Mouse (Mus musculus) right cerebral cortex, postnatal 4 days (tissue): ENCODE results near the gene Slc52a3.
A peak's percentile ranks its signal among the peaks of the same experiment; 100 is the strongest.
"Not testable (repeated sequence)": the region's sequence is repeated elsewhere in the genome, so short reads cannot be mapped to it uniquely, and the experiment has no call there.

Experiments
- DNase-seq: peaks from one replicate; pipeline ENCODE4 v3.0.0-alpha.2; 2022

Slc52a3 gene

DNA sequence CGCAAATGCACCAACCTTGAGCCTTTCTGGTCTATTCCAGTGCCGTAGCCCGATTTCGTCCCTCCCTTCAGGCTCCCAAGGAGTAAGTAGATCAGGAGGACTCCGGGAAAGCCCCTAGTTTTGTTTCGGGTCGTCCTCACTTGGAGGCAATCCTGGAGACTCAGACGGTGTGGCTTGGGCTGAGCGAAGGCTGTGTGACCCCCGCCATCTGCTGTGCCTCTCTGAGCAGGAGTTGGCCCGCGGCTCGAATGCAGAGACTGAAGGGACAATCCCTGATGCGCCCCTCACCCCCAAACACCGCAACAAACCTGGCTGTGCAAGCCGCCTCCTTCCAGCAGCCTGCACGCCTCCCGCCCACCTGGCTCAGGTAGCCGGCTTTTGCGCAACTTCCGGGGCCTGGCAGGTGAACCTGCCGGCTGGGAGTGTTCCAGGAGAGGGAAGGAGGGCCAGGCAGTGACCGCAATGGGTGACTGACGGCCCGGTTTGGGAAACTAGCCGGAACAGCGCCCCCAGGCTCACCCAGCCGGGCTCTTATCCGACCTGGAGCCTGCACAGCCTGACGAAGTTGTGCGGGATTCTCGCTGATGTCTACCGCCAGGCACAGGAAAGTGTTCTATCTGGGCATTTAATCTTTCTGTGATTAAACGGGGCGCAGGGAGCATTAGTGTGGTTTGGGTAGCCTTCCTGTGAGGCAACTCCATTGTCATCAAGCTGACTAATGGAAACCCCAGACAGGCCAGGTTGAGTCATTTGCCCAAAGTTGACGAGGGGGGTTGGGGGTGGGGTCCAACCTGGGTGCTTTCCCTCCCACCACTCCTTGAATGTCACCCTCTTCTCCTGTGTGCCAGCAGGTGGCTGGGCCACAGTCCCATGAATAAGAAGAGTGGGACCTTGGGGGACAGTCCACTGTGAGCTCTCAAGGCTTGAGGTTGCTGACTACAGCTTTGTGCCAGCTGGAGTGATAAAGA is 22.4 kb upstream of the Slc52a3 start:
- DNase-seq, result no peak

DNA sequence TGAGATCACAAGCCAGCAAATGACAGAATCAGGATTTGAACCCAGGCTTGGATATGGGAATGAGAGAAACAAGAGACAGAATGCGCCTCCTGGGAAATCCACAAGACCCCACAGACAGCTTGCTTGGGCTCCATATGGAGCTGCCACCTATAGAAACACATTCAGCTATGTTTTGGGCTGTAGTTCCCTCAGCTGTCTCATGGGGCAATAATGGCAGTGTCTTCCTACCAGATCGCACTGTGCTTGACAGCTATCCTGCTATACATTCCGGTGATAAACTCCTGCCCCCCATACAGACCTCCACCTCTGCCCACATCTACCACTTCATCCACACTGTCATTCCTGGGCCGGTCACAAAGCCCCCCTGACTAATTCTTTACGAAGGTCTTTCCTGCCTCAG is 21.0 kb upstream of the Slc52a3 start:
- DNase-seq, result no peak

GRCm38 (mm10) chr2:151976067-151976466 is 20.2 kb upstream of the Slc52a3 start:
- DNase-seq, result no peak

GRCm38 (mm10) chr2:151977689-151978440 is 18.4 kb upstream of the Slc52a3 start:
- DNase-seq, result no peak

DNA sequence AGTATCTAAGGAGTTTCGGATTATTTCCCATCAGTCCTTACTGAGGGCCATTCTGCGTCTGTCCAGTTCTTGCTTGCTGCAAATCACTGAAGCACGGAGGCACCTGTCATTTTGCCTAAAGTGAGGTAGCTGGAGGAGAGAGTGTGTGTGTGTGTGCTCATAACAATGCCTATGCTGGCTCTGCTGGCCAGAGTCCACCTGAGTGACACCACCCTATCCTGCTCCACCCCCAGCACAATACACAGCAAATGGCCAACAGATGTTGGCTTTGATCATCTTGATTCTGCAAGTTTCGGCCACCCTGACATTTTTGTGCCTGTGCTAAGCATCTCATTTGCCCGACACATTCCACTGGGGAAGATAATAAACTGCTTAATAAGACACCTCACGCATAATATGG is 17.8 kb upstream of the Slc52a3 start:
- DNase-seq, result no peak

- peak; percentile 91 for DNase-seq
Observed at GRCm38 (mm10) chr2:151979470-151980354, 16.6 kb upstream of the Slc52a3 start, which contains the start of gene Fam110a. TSS of gene Fam110a (minus strand) at chr2:151980219.

DNA sequence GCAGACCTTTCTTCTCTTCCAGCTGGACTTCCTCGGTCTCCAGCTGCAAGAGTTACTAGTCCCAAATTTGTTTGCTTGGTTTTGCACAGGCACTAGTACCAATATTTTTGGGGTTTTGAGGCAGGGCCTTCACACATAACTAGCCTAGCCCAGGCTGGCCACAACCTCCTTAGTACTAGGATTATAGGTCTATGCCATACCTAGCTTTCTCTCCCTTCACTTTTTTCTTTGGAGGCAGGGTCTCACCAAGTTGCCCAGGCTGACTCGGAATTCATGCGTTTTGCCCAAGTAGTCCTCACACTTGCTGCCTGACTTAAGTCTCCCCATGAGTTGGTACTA is 16.0 kb upstream of the Slc52a3 start:
- DNase-seq, result no peak

- DNase-seq, result no peak
Observed at GRCm38 (mm10) chr2:151981268-151981667, 15.0 kb upstream of the Slc52a3 start.

DNA sequence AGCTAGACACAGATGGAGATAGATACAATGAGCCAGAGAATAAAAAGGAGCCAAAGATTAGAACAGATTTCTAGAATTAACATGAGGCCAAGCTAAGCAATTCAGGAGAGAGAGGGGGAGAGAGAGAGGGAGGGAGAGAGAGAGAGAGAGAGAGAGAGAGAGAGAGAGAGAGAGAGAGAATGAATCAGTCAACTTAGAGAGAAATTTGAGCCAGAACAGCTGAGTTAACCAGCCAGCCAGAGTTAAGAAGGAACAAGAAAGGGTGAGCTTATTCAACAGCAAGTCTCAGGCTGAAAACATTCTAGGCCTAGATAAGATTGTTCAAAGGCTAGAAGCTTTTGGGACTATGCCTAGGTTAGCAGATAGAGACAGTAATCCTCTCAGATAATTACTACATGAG is 13.8 kb upstream of the Slc52a3 start:
- DNase-seq, result no peak

DNA sequence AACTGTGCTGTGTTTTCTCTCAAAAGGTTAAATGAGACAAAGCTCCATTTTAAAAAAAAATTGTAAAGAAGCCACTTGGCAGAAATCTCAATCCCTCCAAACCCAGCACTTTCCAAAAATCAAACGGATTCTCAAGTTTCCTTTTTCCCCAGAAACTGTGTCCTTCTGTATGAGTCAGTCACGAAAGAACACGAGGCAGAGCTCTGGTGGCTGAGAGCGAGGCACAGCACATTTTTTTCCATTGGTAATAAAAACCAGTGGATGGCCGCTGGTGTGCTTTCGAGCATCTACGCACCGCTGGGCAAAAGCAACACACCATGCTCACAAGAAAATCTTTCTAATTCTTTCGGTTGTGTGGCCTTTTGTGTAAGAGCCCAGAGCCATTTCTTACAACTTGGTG is 12.3 kb upstream of the Slc52a3 start:
- DNase-seq, result no peak

- DNase-seq, result no peak
Observed at GRCm38 (mm10) chr2:151985426-151986172, 10.7 kb upstream of the Slc52a3 start.

DNA sequence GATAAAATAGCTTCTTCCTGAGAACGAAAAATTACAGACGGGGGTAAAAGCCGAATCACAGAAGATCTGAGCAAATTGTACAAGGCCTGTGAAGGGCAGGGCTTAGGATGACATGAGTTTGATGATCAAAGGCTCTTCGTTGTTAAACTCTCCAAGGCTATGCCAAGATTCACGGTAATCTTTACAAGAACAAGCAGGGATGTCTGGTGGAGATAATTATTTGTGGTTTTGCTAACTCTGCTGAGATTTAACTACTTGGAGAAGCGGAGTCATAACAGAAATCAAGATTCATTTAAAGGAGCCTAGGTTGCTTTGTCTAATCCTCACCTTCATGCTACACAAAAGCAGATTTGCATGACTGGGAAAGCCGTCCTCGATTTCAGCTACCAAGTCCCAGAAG is 9.4 kb upstream of the Slc52a3 start:
- DNase-seq, result no peak

DNA sequence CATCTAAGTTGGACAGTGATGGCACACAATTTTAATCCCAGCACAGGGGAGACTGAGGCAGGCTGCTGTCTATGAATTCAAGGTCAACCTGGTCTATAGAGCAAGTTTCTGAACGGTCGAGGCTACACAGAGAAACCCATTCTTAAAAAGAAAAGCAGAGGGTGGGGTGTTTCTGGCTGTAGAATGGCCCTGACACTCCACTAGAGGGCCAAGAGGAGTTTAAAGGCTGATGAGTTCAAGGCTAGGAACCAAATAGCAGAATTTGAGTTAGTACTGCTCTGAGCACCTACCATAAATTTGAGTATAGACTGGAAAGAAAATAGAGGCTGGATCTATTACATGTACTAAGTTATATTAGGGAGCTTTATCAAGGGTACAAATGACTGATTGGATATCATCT is 7.3 kb upstream of the Slc52a3 start:
- DNase-seq, result no peak

GRCm38 (mm10) chr2:151990985-151991394 is 5.3 kb upstream of the Slc52a3 start:
- no peak for DNase-seq

- DNase-seq, result no peak
Observed at GRCm38 (mm10) chr2:151991446-151991845, 4.9 kb upstream of the Slc52a3 start.

GRCm38 (mm10) chr2:151994350-151995122 is 1.8 kb upstream of the Slc52a3 start:
- DNase-seq, result peak; percentile 86

GRCm38 (mm10) chr2:151997190-151997575 is 872 bp downstream of the Slc52a3 start:
- DNase-seq, result not testable (repeated sequence)

DNA sequence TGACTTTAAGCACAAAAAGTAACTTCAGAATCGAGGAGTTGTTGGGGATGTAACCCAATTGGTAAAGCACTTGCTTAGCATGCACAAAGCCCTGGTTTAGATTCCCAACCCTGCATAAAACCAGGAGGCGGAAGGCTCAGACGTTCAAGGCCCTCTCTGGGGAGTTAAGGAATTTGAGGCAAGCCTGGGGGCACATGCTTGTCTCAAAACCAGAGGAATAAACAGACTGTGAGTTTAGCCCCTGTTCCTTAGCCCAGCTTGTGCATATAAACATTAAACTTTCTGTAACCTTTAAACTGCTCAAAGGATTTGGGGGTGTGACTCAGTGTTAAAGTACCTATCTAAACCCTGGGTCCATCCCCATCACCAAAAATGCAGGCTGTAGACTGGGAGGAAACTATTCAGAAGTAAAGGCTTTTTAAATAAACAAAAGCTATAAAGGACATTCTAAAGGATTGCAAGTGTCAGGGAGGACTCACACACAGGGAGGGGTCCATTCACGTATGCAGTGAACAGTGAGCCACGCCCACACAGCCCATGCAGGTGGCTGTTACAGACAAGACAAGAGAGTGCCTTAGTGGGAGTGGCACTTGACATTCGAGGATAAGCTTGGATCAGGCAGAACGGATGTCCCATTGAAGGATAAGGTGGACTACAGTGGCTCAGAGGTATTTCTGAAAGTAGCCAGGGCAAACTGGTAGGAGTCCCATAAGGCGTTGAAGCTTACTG is 1.6 kb downstream of the Slc52a3 start:
- no peak for DNase-seq

DNA sequence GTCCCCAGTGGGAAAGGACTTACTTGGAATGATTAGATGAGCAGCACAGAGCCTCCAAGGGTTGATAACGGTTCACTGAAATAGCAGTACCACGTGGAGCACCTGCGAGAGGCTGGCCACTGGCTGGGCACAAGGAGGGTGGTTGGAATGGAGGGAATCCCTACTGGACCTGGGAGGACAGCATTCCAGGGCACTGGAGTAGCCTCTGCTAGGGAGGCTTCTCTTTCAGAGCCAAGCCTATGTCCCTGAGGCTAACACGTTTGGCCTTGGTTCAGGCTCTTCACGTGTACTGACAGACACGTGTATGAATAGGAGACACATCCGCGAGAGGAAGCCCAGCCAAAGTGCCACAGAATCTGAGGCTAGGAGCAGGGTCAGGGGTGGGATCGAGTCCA is 2.2 kb downstream of the Slc52a3 start:
- no peak for DNase-seq

GRCm38 (mm10) chr2:151998932-151999331 is 2.6 kb downstream of the Slc52a3 start:
- DNase-seq, result no peak
